Mouse (Mus musculus) embryonic fibroblast, embryonic 13.5 days (primary cell): ENCODE results near the gene Tedc2. TPM values are rescaled to one million over a fixed set of nuclear protein-coding genes. Genes with fewer than 3 reads are reported as not detected.

Experiments
- H3K27ac ChIP-seq: 2 replicates; pipeline ENCODE4 v1.5.1; 2012; ENCODE audit warnings: low read length, control low read depth, inconsistent platforms; ENCODE audit not compliant: insufficient read depth
- H3K4me1 ChIP-seq: 2 replicates; pipeline ENCODE4 v1.6.1; 2011; ENCODE audit warnings: low read length; ENCODE audit not compliant: control insufficient read depth, insufficient read depth
- H3K4me3 ChIP-seq: 2 replicates; pipeline ENCODE4 v1.5.1; 2011; ENCODE audit warnings: mild to moderate bottlenecking, control low read depth, low read length; ENCODE audit not compliant: insufficient read depth
- CTCF ChIP-seq: IDR thresholded peaks from 2 replicates; pipeline ENCODE4 v1.5.1; 2011; ENCODE audit warnings: mild to moderate bottlenecking, control low read depth, low read length, moderate library complexity, borderline replicate concordance; ENCODE audit not compliant: insufficient read depth
- POLR2A ChIP-seq: IDR thresholded peaks from 2 replicates; pipeline ENCODE4 v1.6.1; 2011; ENCODE audit warnings: low read depth, mild to moderate bottlenecking, control low read depth, low read length, moderate library complexity
- polyA plus RNA-seq: library from polyadenylated mRNA; stranded (reverse); fragments of >200 nt; gene quantifications from 2 replicates; pipeline ENCODE4 v1.2.4, GENCODE M21; 2011; ENCODE audit warnings: low read depth; ENCODE audit not compliant: missing spikeins, insufficient read length

Gene Tedc2
- polyA plus RNA-seq, 1 experiment, result 9.2 TPM

DNA sequence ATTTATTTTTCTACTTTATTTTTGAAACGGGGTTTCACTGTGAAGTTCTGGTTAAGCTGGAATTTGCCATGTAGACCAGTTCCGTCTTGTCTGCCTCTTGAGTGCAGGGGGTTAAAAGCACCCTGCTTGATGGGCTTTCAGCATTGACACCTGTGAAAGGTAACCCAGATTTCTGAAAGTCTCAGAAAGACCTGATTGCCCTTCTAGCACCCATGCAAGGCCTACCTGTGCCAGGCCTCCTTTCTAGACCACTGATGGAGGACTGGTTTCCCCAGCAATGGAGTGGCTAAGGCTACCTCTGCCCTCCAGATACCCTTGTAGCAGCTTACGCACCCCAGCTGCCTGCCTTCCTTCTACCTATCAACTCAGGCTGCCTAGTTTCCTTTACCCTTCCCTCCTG is 50.5 kb downstream of the Tedc2 start:
- peaks cover 6% of the 10 kb centered on the region for H3K4me1 ChIP-seq
- H3K27ac ChIP-seq, result no peak overlapping the region
- H3K4me3 ChIP-seq, result peak overlapping the region; percentile 78
- TF ChIP-seq POLR2A (no peak), CTCF (no peak)

DNA sequence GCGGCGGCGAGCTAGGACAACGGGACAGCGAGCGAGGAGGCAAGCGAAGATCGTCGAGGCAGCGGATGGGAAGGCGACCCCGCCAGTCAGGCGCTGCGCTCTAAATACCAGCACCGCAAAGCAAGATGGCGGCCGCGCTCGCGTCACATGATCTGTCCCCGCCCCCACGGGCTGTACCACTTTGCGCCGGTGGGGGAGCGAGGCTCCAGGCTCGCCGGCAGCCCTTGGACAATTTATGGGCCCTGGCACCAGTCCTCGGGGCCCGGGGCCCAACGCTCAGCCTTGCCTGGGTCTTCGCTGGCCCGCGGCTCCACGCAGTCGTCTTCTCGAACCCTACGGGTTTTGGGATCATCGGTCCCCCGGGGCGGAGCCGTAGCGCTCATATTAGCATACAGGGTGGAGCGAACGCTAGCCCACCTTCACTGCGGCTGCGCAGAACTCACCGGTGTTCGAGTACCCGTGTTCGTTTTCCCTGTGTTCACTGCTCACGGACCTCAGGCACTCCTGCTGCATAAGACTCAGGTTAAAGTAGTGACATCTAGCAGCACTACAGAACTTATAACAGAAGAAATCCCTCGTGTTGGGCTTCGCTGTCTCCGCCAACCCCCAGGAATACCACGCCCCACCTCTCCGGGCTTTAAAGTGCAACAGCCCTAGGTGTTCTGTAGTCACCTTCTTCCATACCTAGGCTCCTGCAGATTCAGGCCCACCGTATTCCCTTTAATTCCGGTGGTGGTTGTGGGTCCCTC is 51.2 kb downstream of the Tedc2 start, which contains the start of gene Atp6v0c:
Gene Atp6v0c (minus strand): TSS at position 386 of the 749 bp plus-strand sequence.
- H3K4me3 ChIP-seq, result peak within 1 kb of the TSS; percentile 78
- H3K4me1 ChIP-seq, result peaks cover 8% of the 10 kb centered on the region
- peak within 1 kb of the TSS; percentile 95 for H3K27ac ChIP-seq
- TF ChIP-seq CTCF, result no peak
- peak; percentile 98 for TF ChIP-seq POLR2A

DNA sequence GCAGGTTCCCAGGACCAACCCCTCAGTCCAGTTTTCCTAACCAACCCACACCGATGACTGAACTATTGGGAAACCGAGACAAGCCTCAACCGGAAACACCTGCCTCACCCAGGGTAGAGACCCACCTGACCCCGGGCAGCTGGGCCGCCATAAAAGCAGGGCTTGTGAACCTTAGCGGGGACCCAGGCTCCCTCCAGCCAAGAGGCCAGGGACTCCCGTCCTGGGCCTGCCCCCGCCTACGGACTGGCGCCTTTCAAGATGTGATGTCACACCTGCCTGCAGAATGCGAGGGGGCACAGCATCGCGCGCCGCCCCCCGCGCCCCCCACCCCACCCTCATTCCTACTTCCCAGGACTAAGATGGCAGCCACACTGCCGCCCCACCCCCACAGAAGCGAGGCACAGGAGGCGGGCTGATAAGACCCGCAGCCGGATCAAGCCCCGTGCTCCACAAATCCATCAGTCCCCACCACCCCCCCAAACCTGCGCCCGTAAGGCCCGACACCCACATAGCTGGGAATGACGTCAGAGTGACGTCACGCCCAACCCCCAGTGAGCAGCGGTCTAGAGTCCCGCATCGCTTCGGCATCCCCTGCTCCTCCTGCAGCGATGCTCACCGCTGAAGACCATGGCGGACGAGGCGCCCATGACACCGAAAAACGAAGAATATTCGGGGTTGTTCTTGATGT is 51.9 kb downstream of the Tedc2 start:
- H3K27ac ChIP-seq, result peak overlapping the region; percentile 95
- TF ChIP-seq POLR2A, result no peak
- no peak for TF ChIP-seq CTCF
- peak overlapping the region; percentile 78 for H3K4me3 ChIP-seq
- peaks cover 8% of the 10 kb centered on the region for H3K4me1 ChIP-seq

DNA sequence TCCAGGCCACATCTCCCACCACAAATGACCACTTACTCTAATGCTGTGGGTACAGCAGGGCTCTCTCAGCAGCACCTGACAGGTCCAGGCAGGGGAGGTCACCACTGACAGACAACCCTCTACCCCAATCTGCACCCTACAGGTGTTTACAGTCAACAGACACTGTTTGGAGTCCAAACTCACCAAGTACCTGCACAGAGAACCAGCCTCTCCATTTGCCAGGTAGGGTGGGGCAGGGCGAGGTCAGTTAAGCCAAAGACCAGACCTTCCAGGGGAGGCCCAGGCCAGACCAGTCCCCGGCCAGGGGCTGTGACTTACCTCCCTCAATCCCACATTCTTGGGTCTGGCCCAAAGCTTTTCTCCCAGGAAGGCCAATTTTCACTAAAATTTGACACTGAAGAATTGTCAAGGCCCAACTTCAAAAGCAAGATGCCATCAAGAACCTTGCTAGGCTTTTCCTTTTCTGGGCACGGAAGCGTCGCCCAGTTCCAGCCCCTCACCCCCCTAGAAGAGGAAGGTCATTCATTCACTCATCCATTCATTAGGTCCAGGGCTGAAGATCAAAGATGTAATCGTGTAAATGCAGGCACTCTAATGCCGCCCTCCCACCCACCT is 52.7 kb downstream of the Tedc2 start:
- H3K4me1 ChIP-seq, result peaks cover 8% of the 10 kb centered on the region
- H3K27ac ChIP-seq, result no peak overlapping the region
- peak overlapping the region; percentile 78 for H3K4me3 ChIP-seq
- no peak for TF ChIP-seq POLR2A
- no peak for TF ChIP-seq CTCF

DNA sequence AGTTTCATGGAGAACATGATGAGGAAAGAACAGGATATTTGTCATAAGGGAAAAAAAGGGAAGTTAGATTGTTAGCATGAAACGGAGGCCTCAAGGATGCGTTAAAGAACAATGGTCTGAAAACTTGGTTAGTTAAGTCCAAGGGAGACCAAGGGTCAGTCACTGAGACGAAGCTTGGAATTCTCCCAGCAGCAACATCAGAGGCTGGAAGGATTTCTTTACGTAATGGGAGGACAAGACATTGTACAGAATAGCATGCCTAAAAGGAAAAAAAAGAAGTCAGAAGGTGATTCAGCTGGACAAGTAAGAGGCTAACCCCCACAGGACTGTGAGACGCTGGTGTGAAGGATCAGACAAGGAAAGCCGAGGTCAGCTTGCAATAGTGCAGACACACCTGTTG is 53.5 kb downstream of the Tedc2 start:
- peaks cover 8% of the 10 kb centered on the region for H3K4me1 ChIP-seq
- TF ChIP-seq CTCF (no peak), POLR2A (0 out of 2 replicates have a peak, but pooled peaks have one; percentile 18)
- no peak overlapping the region for H3K27ac ChIP-seq
- H3K4me3 ChIP-seq, result peak overlapping the region; percentile 78

Other genes with a start within 250 kb of the Tedc2 start
- not detected in 2 replicates for gene Prss30, start 240.3 kb downstream of the Tedc2 start, polyA plus RNA-seq
- gene Prss22, start 222.8 kb downstream of the Tedc2 start, polyA plus RNA-seq, result 0.62 TPM in 1 of 2 replicates, not detected in the other
- 0.42 TPM in 1 of 2 replicates, not detected in the other for gene Prss27, start 182.7 kb downstream of the Tedc2 start, polyA plus RNA-seq
- gene Kctd5, start 147.4 kb downstream of the Tedc2 start, polyA plus RNA-seq, result 80.8 and 83.2 TPM in 2 replicates
- gene Pdpk1, start 69.9 kb downstream of the Tedc2 start, polyA plus RNA-seq, result 42.6 and 48.9 TPM in 2 replicates
- gene Amdhd2, start 57.1 kb downstream of the Tedc2 start, polyA plus RNA-seq, result 26.6 and 31.7 TPM in 2 replicates
- 382 and 460 TPM in 2 replicates for gene Atp6v0c, start 51.1 kb downstream of the Tedc2 start, polyA plus RNA-seq
- gene Tbc1d24, start 15.3 kb downstream of the Tedc2 start, polyA plus RNA-seq, result 10.9 and 14.0 TPM in 2 replicates
- 2.9 and 4.1 TPM in 2 replicates for gene Ntn3, start 11.3 kb downstream of the Tedc2 start, polyA plus RNA-seq
- 23.5 and 24.2 TPM in 2 replicates for gene Ccnf, start 30.6 kb upstream of the Tedc2 start, polyA plus RNA-seq
- gene Abca17, start 130.2 kb upstream of the Tedc2 start, polyA plus RNA-seq, result not detected in 2 replicates
- 15.6 and 17.8 TPM in 2 replicates for gene Abca3, start 131.1 kb upstream of the Tedc2 start, polyA plus RNA-seq
- gene Rnps1, start 193.7 kb upstream of the Tedc2 start, polyA plus RNA-seq, result 123 and 134 TPM in 2 replicates
- 26.1 and 31.4 TPM in 2 replicates for gene Eci1, start 205.8 kb upstream of the Tedc2 start, polyA plus RNA-seq
- 2.5 and 2.8 TPM in 2 replicates for gene Dnase1l2, start 222.3 kb upstream of the Tedc2 start, polyA plus RNA-seq
- 11.9 and 14.8 TPM in 2 replicates for gene E4f1, start 249.5 kb upstream of the Tedc2 start, polyA plus RNA-seq
- 21.1 and 21.5 TPM in 2 replicates for gene Pgp, start 249.5 kb upstream of the Tedc2 start, polyA plus RNA-seq